21 mouse cellular contexts compared by ENCODE assay signal in the genomic region with DNA sequence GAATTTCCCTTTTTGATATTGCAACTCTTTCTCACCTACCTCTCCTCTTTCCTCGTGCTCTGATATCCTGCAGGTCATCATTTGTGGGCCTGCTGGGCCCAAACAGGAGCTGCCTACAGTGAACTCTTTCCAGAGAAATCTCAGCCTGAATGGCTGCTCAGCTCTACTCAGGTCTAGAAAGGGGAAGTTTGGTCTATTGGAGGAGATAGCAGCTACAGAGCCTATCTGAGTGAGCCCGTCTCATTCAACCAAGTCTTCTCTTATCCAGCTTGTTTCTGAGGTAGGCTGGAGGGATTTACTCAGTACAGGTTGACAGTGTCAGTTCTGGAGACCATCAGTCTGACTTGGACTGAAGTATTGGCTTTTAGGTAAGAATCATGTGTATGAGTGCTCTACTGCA.
DNase-seq lines count a peak whose midpoint lies in the region; ATAC-seq and TF ChIP-seq lines count a peak whose summit lies in the region.
"Had no signal": no experiment of that assay in that cellular context is flagged by ENCODE, and none has a peak within 500 bp of the region (broad histone marks: within the 10 kb centered on the region; RNA-seq: fewer than 3 reads in every experiment).

No protein-coding gene starts in this region.

- TF ChIP-seq CTCF in G1E (IDR thresholded peaks at IDR 0.05; ENCODE audit: low read depth, low read length) (no peak), MEL (IDR thresholded peaks at IDR 0.05 in 2 of 3, conservative IDR thresholded peaks at IDR 0.05 in 1 of 3; ENCODE audit: control insufficient read depth in 1 of 3, insufficient read depth in 1 of 3, low read depth in 2 of 3, low read length in 3 of 3, poor library complexity in 1 of 3, severe bottlenecking in 1 of 3) (no peak)

- no peak overlapping the region for H3K27ac ChIP-seq in MEL (ENCODE audit: control insufficient read depth, low read depth, low read length)
- H3K27ac ChIP-seq in midbrain, embryonic 11.5 days (ENCODE audit: low read depth, low read length), result no peak overlapping the region
- H3K27ac ChIP-seq: embryonic facial prominence, embryonic 13.5 days; embryonic facial prominence, embryonic 15.5 days; forebrain, embryonic 10.5 days; forebrain, embryonic 12.5 days had no signal

- H3K4me1 ChIP-seq in G1E (ENCODE audit: insufficient read depth, low read depth, low read length) (0 out of 2 replicates have a peak, but pooled peaks cover 5% of the 10 kb centered on the region), MEL (ENCODE audit: control insufficient read depth in 1 of 2, insufficient read depth in 2 of 2, low read length in 2 of 2) (no peaks in the 10 kb centered on the region; a peak in 1 of 4 replicates)
- peaks cover 2% of the 10 kb centered on the region; the same call in 1 of the 2 replicates for H3K4me1 ChIP-seq in midbrain, embryonic 11.5 days (ENCODE audit: control insufficient read depth, insufficient read depth, low read length)
- H3K4me1 ChIP-seq: embryonic facial prominence, embryonic 13.5 days; embryonic facial prominence, embryonic 15.5 days had no signal

- DNase-seq in G1E (ENCODE audit: low spot score) (no peak), MEL (ENCODE audit: low read depth, low spot score) (peak; percentile 78)
- DNase-seq in midbrain, embryonic 11.5 days (ENCODE audit: low spot score, missing footprints), result no peak
- no peak for DNase-seq in cerebellum, adult 11 months
- DNase-seq: adrenal gland, adult 2 months; adrenal gland, postnatal 10 days; adrenal gland, postnatal 25 days; cerebellum, adult 11-12 months; cerebellum, adult 2 months; cerebellum, adult 9-10 months; cerebellum, postnatal 10 days; cerebellum, postnatal 25 days; embryo, embryonic 11 days had no signal

- no peak for TF ChIP-seq POLR2A in MEL (IDR thresholded peaks at IDR 0.05; ENCODE audit: control insufficient read depth in 1 of 2, insufficient read depth in 1 of 2, low read depth in 1 of 2, low read length in 2 of 2, poor library complexity in 1 of 2)

- no peak overlapping the region for H3K4me2 ChIP-seq in midbrain, embryonic 11.5 days
- H3K4me2 ChIP-seq: embryonic facial prominence, embryonic 13.5 days; embryonic facial prominence, embryonic 15.5 days; forebrain, embryonic 12.5 days had no signal

- no peaks in the 10 kb centered on the region for H3K27me3 ChIP-seq in G1E (ENCODE audit: insufficient read depth, low read length)
- H3K27me3 ChIP-seq in MEL (ENCODE audit: control insufficient read depth in 1 of 2, insufficient read depth in 2 of 2, low read length in 2 of 2), result no peaks in the 10 kb centered on the region
- H3K27me3 ChIP-seq in midbrain, embryonic 11.5 days (ENCODE audit: control insufficient read depth, insufficient read depth, low read length), result no peaks in the 10 kb centered on the region
- H3K27me3 ChIP-seq: embryonic facial prominence, embryonic 13.5 days; embryonic facial prominence, embryonic 15.5 days; forebrain, embryonic 12.5 days had no signal

- TF ChIP-seq RAD21 in MEL (IDR thresholded peaks at IDR 0.05; ENCODE audit: low read depth, low read length), result no peak

- H3K36me3 ChIP-seq in G1E (replicated peaks) (no peaks in the 10 kb centered on the region), MEL (ENCODE audit: control insufficient read depth in 1 of 2, insufficient read depth in 2 of 2, low read length in 2 of 2) (no peaks in the 10 kb centered on the region)
- no peaks in the 10 kb centered on the region for H3K36me3 ChIP-seq in midbrain, embryonic 11.5 days (ENCODE audit: control insufficient read depth, insufficient read depth, low read length)
- H3K36me3 ChIP-seq: embryonic facial prominence, embryonic 13.5 days; embryonic facial prominence, embryonic 15.5 days; forebrain, embryonic 10.5 days; forebrain, embryonic 12.5 days had no signal

- no peak overlapping the region for H3K4me3 ChIP-seq in G1E (ENCODE audit: low read depth, low read length)
- no peak overlapping the region for H3K4me3 ChIP-seq in MEL (ENCODE audit: control insufficient read depth in 1 of 2, insufficient read depth in 1 of 2, low read depth in 2 of 2, low read length in 2 of 2)
- H3K4me3 ChIP-seq in midbrain, embryonic 11.5 days (ENCODE audit: low read depth, low read length), result no peak overlapping the region
- H3K4me3 ChIP-seq: embryonic facial prominence, embryonic 13.5 days; embryonic facial prominence, embryonic 15.5 days; erythroblast, embryonic 14.5 days; forebrain, embryonic 10.5 days; forebrain, embryonic 12.5 days had no signal

- no peak overlapping the region for H3K9ac ChIP-seq in MEL (ENCODE audit: control insufficient read depth, low read depth, low read length, poor library complexity, severe bottlenecking)
- no peak overlapping the region for H3K9ac ChIP-seq in midbrain, embryonic 11.5 days (ENCODE audit: low read length)
- H3K9ac ChIP-seq: embryonic facial prominence, embryonic 13.5 days; embryonic facial prominence, embryonic 15.5 days; forebrain, embryonic 12.5 days had no signal

- ATAC-seq in G1E (ENCODE audit: extremely low read depth, insufficient number of reproducible peaks, low FRiP score, poor library complexity, severe bottlenecking), result peak; percentile 49; the same call in 1 of the 2 replicates
- peak; percentile 29; the same call in 1 of the 2 replicates for ATAC-seq in megakaryocyte progenitor cell, adult 5-6 weeks (replicated peaks; ENCODE audit: poor library complexity)
- ATAC-seq in midbrain, embryonic 11.5 days (ENCODE audit: low FRiP score), result no peak
- ATAC-seq: forebrain, embryonic 14.5 days; forebrain, embryonic 16.5 days had no signal

- peak; percentile 32 to 73 for TF ChIP-seq EP300 in MEL (IDR thresholded peaks at IDR 0.05; ENCODE audit: low read depth in 1 of 2, low read length in 2 of 2)

- WGBS in midbrain, embryonic 11.5 days, result 96% methylated on average over 2 of the region's 2 CpGs

- no peaks in the 10 kb centered on the region for H3K79me2 ChIP-seq in MEL (ENCODE audit: control insufficient read depth, insufficient read depth, low read length, poor library complexity)

- peaks cover 7% of the 10 kb centered on the region; the same call in 1 of the 2 replicates for H3K9me3 ChIP-seq in G1E (replicated peaks)
- H3K9me3 ChIP-seq in MEL (replicated peaks; ENCODE audit: insufficient read depth, low read length), result no peaks in the 10 kb centered on the region
- no peaks in the 10 kb centered on the region for H3K9me3 ChIP-seq in midbrain, embryonic 11.5 days (ENCODE audit: control insufficient read depth, low read length)
- H3K9me3 ChIP-seq: embryonic facial prominence, embryonic 13.5 days; embryonic facial prominence, embryonic 15.5 days; forebrain, embryonic 12.5 days had no signal

TF ChIP-seq in MEL, 35 proteins besides CTCF, POLR2A, EP300 and RAD21:
- TF ChIP-seq USF2 (IDR thresholded peaks at IDR 0.05; ENCODE audit: borderline replicate concordance in 1 of 2, insufficient read depth in 1 of 2, low read depth in 1 of 2, low read length in 2 of 2), result no peak
- TF ChIP-seq SMC3 (IDR thresholded peaks at IDR 0.05; ENCODE audit: low read depth, low read length), result no peak
- TF ChIP-seq POLR2AphosphoS5 (IDR thresholded peaks at IDR 0.05; ENCODE audit: borderline replicate concordance, low read depth, low read length), result no peak
- TF ChIP-seq MEF2A (IDR thresholded peaks at IDR 0.05; ENCODE audit: extremely low read depth, insufficient replicate concordance, low read depth, low read length, poor library complexity, severe bottlenecking), result no peak
- TF ChIP-seq GABPA (IDR thresholded peaks at IDR 0.05; ENCODE audit: low read depth, low read length), result no peak
- TF ChIP-seq ZKSCAN1 (IDR thresholded peaks at IDR 0.05; ENCODE audit: low read depth, low read length), result no peak
- no peak for TF ChIP-seq ZC3H11A (IDR thresholded peaks at IDR 0.05; ENCODE audit: low read depth, low read length)
- no peak for TF ChIP-seq NRF1 (IDR thresholded peaks at IDR 0.05; ENCODE audit: insufficient read depth, low read depth, low read length, poor library complexity, severe bottlenecking)
- TF ChIP-seq KAT2A (conservative IDR thresholded peaks at IDR 0.05; ENCODE audit: low read depth, low read length), result no peak
- no peak for TF ChIP-seq MXI1 (IDR thresholded peaks at IDR 0.05; ENCODE audit: low read depth, low read length)
- TF ChIP-seq MAX (IDR thresholded peaks at IDR 0.05; ENCODE audit: low read length), result no peak
- no peak for TF ChIP-seq UBTF (IDR thresholded peaks at IDR 0.05; ENCODE audit: borderline replicate concordance, insufficient read depth, low read depth, low read length)
- TF ChIP-seq TCF12 (IDR thresholded peaks at IDR 0.05; ENCODE audit: low read depth, low read length), result 0 out of 2 replicates have a peak, but pooled peaks have one; percentile 19
- no peak for TF ChIP-seq MYB (IDR thresholded peaks at IDR 0.05; ENCODE audit: low read depth, low read length)
- no peak for TF ChIP-seq ZNF384 (IDR thresholded peaks at IDR 0.05; ENCODE audit: low read depth, low read length)
- no peak for TF ChIP-seq E2F4 (IDR thresholded peaks at IDR 0.05; ENCODE audit: borderline replicate concordance, low read depth, low read length)
- TF ChIP-seq ELF1 (IDR thresholded peaks at IDR 0.05; ENCODE audit: low read depth, low read length), result no peak
- no peak for TF ChIP-seq USF1 (IDR thresholded peaks at IDR 0.05; ENCODE audit: low read depth, low read length)
- TF ChIP-seq RCOR1 (IDR thresholded peaks at IDR 0.05; ENCODE audit: low read depth, low read length), result peak; percentile 92
- TF ChIP-seq MAFK (IDR thresholded peaks at IDR 0.05; ENCODE audit: borderline replicate concordance, low read depth, low read length), result no peak
- no peak for TF ChIP-seq HCFC1 (IDR thresholded peaks at IDR 0.05; ENCODE audit: low read depth, low read length)
- no peak for TF ChIP-seq MAZ (IDR thresholded peaks at IDR 0.05; ENCODE audit: low read depth, low read length)
- peak; percentile 66 for TF ChIP-seq GATA1 (IDR thresholded peaks at IDR 0.05; ENCODE audit: low read depth, low read length)
- TF ChIP-seq TAL1 (IDR thresholded peaks at IDR 0.05; ENCODE audit: low read length), result no peak
